27 mouse cellular contexts compared by ENCODE assay signal in genomic region chr2:173039041-173039440, GRCm38 (mm10). TPM values are rescaled to one million over a fixed set of nuclear protein-coding genes. Genes with fewer than 3 reads are reported as not detected.
A peak's percentile ranks its signal among the peaks of the same experiment; 100 is the strongest.
DNase-seq lines count a peak whose midpoint lies in the region; ATAC-seq and TF ChIP-seq lines count a peak whose summit lies in the region.
"Had no signal": no experiment of that assay in that cellular context is flagged by ENCODE, and none has a peak within 500 bp of the region (broad histone marks: within the 10 kb centered on the region; RNA-seq: fewer than 3 reads in every experiment).

No protein-coding gene starts in this region.

- H3K4me1 ChIP-seq in forebrain, embryonic 12.5 days: no peaks in the 10 kb centered on the region
- H3K4me1 ChIP-seq in forebrain, embryonic 16.5 days (replicated peaks; ENCODE audit: control insufficient read depth, insufficient read depth, low read length): no peaks in the 10 kb centered on the region
- H3K4me1 ChIP-seq in spleen, adult 2 months (ENCODE audit: control insufficient read depth, insufficient read depth, insufficient read length): peaks cover 40% of the 10 kb centered on the region; the same call in 1 of the 2 replicates
- H3K4me1 ChIP-seq in liver, embryonic 12.5 days: peaks cover 99% of the 10 kb centered on the region
- peaks cover 61% of the 10 kb centered on the region for H3K4me1 ChIP-seq in liver, postnatal 0 days (ENCODE audit: insufficient read depth)
- H3K4me1 ChIP-seq: limb, embryonic 15.5 days; lung, embryonic 15.5 days; neural tube, embryonic 12.5 days had no signal

- TF ChIP-seq EP300 in liver, postnatal 0 days (IDR thresholded peaks at IDR 0.05; ENCODE audit: low read depth): no peak

- H3K9ac ChIP-seq in forebrain, embryonic 12.5 days: no peak overlapping the region
- no peak overlapping the region for H3K9ac ChIP-seq in forebrain, embryonic 16.5 days (replicated peaks; ENCODE audit: low read depth, low read length)
- H3K9ac ChIP-seq in liver, embryonic 12.5 days: peak overlapping the region; percentile 49
- H3K9ac ChIP-seq in liver, postnatal 0 days (replicated peaks): peak overlapping the region; percentile 31; the same call in 1 of the 2 replicates
- H3K9ac ChIP-seq: embryonic facial prominence, embryonic 12.5 days; limb, embryonic 15.5 days; lung, embryonic 15.5 days; neural tube, embryonic 12.5 days; stomach, embryonic 15.5 days had no signal

- WGBS in forebrain, embryonic 12.5 days: 94% methylated on average over 4 of the region's 4 CpGs
- 94% methylated on average over 4 of the region's 4 CpGs for WGBS in forebrain, embryonic 16.5 days
- 53% methylated on average over 4 of the region's 4 CpGs for WGBS in spleen, adult 2 months
- WGBS in liver, embryonic 12.5 days (ENCODE audit: insufficient replicate concordance): 59% methylated on average over 4 of the region's 4 CpGs
- WGBS in liver, postnatal 0 days (ENCODE audit: insufficient replicate concordance): 75% methylated on average over 4 of the region's 4 CpGs

- no peak for ATAC-seq in forebrain, embryonic 12.5 days (ENCODE audit: low FRiP score)
- ATAC-seq in forebrain, embryonic 16.5 days: no peak
- ATAC-seq in liver, embryonic 12.5 days: no peak
- ATAC-seq in liver, postnatal 0 days: no peak
- no peak for ATAC-seq in megakaryocyte-erythroid progenitor cell, adult 5-6 weeks (replicated peaks; ENCODE audit: low FRiP score, low TSS enrichment, poor library complexity, severe bottlenecking)
- ATAC-seq: hindbrain, embryonic 16.5 days; intestine, postnatal 0 days; midbrain, embryonic 16.5 days had no signal

- H3K36me3 ChIP-seq in forebrain, embryonic 12.5 days (replicated peaks): peaks cover 17% of the 10 kb centered on the region
- peaks cover 6% of the 10 kb centered on the region for H3K36me3 ChIP-seq in forebrain, embryonic 16.5 days (ENCODE audit: control insufficient read depth, insufficient read depth)
- peaks cover 21% of the 10 kb centered on the region for H3K36me3 ChIP-seq in spleen, adult 2 months (ENCODE audit: control insufficient read depth, insufficient read depth, low read length)
- peaks cover 39% of the 10 kb centered on the region for H3K36me3 ChIP-seq in liver, embryonic 12.5 days
- peaks cover 19% of the 10 kb centered on the region for H3K36me3 ChIP-seq in liver, postnatal 0 days (replicated peaks; ENCODE audit: insufficient read depth, low read length)

- H3K27ac ChIP-seq in forebrain, embryonic 12.5 days: 0 out of 2 replicates have a peak overlapping the region, but pooled peaks have one; percentile 5
- no peak overlapping the region for H3K27ac ChIP-seq in forebrain, embryonic 16.5 days (ENCODE audit: low read length)
- H3K27ac ChIP-seq in spleen, adult 2 months (ENCODE audit: insufficient read depth, low read length): peak overlapping the region; percentile 59
- peak overlapping the region; percentile 99 for H3K27ac ChIP-seq in liver, embryonic 12.5 days
- H3K27ac ChIP-seq in liver, postnatal 0 days (ENCODE audit: low read depth): peak overlapping the region; percentile 92
- H3K27ac ChIP-seq: embryonic facial prominence, embryonic 12.5 days; limb, embryonic 10.5 days; limb, embryonic 15.5 days; lung, embryonic 15.5 days; neural tube, embryonic 12.5 days; stomach, embryonic 15.5 days had no signal

- H3K9me3 ChIP-seq in forebrain, embryonic 12.5 days: no peaks in the 10 kb centered on the region
- H3K9me3 ChIP-seq in forebrain, embryonic 16.5 days (ENCODE audit: control insufficient read depth, low read length): no peaks in the 10 kb centered on the region
- H3K9me3 ChIP-seq in liver, embryonic 12.5 days (replicated peaks): no peaks in the 10 kb centered on the region
- no peaks in the 10 kb centered on the region for H3K9me3 ChIP-seq in liver, postnatal 0 days (ENCODE audit: low read length)
- H3K9me3 ChIP-seq: embryonic facial prominence, embryonic 12.5 days; limb, embryonic 10.5 days; limb, embryonic 15.5 days; lung, embryonic 15.5 days; neural tube, embryonic 12.5 days; stomach, embryonic 15.5 days had no signal

- H3K4me2 ChIP-seq in forebrain, embryonic 12.5 days: no peak overlapping the region
- H3K4me2 ChIP-seq in forebrain, embryonic 16.5 days (ENCODE audit: low read length): no peak overlapping the region
- H3K4me2 ChIP-seq in liver, embryonic 12.5 days: peak overlapping the region; percentile 91
- peak overlapping the region; percentile 24; the same call in 1 of the 2 replicates for H3K4me2 ChIP-seq in liver, postnatal 0 days (ENCODE audit: low read depth, low read length)
- H3K4me2 ChIP-seq: embryonic facial prominence, embryonic 12.5 days; limb, embryonic 15.5 days; lung, embryonic 15.5 days; midbrain, embryonic 11.5 days; neural tube, embryonic 12.5 days; stomach, embryonic 15.5 days had no signal

- no peaks in the 10 kb centered on the region for H3K27me3 ChIP-seq in forebrain, embryonic 12.5 days
- no peaks in the 10 kb centered on the region for H3K27me3 ChIP-seq in forebrain, embryonic 16.5 days (replicated peaks; ENCODE audit: control insufficient read depth, insufficient read depth, low read length)
- no peaks in the 10 kb centered on the region for H3K27me3 ChIP-seq in spleen, adult 2 months (ENCODE audit: control insufficient read depth, insufficient read depth, low read length)
- H3K27me3 ChIP-seq in liver, embryonic 12.5 days (replicated peaks): no peaks in the 10 kb centered on the region
- H3K27me3 ChIP-seq in liver, postnatal 0 days (ENCODE audit: insufficient read depth, low read length): no peaks in the 10 kb centered on the region
- H3K27me3 ChIP-seq: embryonic facial prominence, embryonic 12.5 days; limb, embryonic 15.5 days; lung, embryonic 15.5 days; neural tube, embryonic 12.5 days; stomach, embryonic 15.5 days had no signal

- no peak for TF ChIP-seq POLR2A in spleen, adult 2 months (IDR thresholded peaks at IDR 0.05; ENCODE audit: low read depth, low read length)

- no peak for DNase-seq in spleen, adult 2 months (ENCODE audit: low read depth in 1 of 2, low spot score in 2 of 2)
- no peak for DNase-seq in spleen, postnatal 36 days (ENCODE audit: low spot score in 2 of 2)
- DNase-seq in liver, postnatal 0 days: no peak
- DNase-seq in adipocyte (ENCODE audit: low spot score): no peak
- DNase-seq: adrenal gland, postnatal 10 days; cerebellum, adult 11 months; cerebellum, adult 9-10 months; cerebellum, postnatal 36 days; gastrocnemius, postnatal 10 days; kidney, adult 9 months; kidney, postnatal 10 days; layer of hippocampus, adult 9-11 months; thymus, postnatal 36 days had no signal

- H3K4me3 ChIP-seq in forebrain, embryonic 12.5 days (replicated peaks): no peak overlapping the region
- H3K4me3 ChIP-seq in forebrain, embryonic 16.5 days (replicated peaks; ENCODE audit: low read length): no peak overlapping the region
- no peak overlapping the region for H3K4me3 ChIP-seq in spleen, adult 2 months (ENCODE audit: extremely low read depth, insufficient read depth, insufficient read length)
- H3K4me3 ChIP-seq in liver, embryonic 12.5 days: no peak overlapping the region
- H3K4me3 ChIP-seq in liver, postnatal 0 days (ENCODE audit: low read depth, low read length): no peak overlapping the region
- H3K4me3 ChIP-seq: embryonic facial prominence, embryonic 12.5 days; limb, embryonic 10.5 days; limb, embryonic 15.5 days; lung, embryonic 15.5 days; neural tube, embryonic 12.5 days; stomach, embryonic 15.5 days had no signal

- TF ChIP-seq CTCF in spleen, adult 2 months (IDR thresholded peaks at IDR 0.05; ENCODE audit: extremely low read depth, insufficient read depth, insufficient read length, insufficient replicate concordance): no peak
- no peak for TF ChIP-seq CTCF in liver, postnatal 0 days (IDR thresholded peaks at IDR 0.05; ENCODE audit: low read depth)

RNA-seq across cellular contexts. Expression of gene Rbm38, which starts 18.7 kb away (rescaled TPM):
- 65.0 and 67.6 TPM in 2 replicates for polyA plus RNA-seq in forebrain, embryonic 12.5 days (2016; fragmentation: Nextera tagmentation; extraction: Ambion mirVana)
- polyA plus RNA-seq in forebrain, embryonic 16.5 days (2015; fragmentation: Nextera tagmentation; extraction: Ambion mirVana): 23.3 and 23.4 TPM in 2 replicates
- polyA plus RNA-seq in spleen, adult 2 months (2012; rRNA removed): 663 and 724 TPM in 2 replicates
- 305 and 313 TPM in 2 replicates for polyA plus RNA-seq in liver, embryonic 12.5 days (2016; fragmentation: Nextera tagmentation; extraction: Ambion mirVana)
- 124 and 126 TPM in 2 replicates for polyA plus RNA-seq in liver, postnatal 0 days (2015; fragmentation: Nextera tagmentation; extraction: Ambion mirVana)
- 191 and 218 TPM in 2 replicates for total RNA-seq in megakaryocyte-erythroid progenitor cell, adult 5-6 weeks (2014; fragmentation: Nextera tagmentation)
- total RNA-seq in megakaryocyte-erythroid progenitor cell, adult 5-6 weeks (2017): 38.9 and 116 TPM in 2 replicates

RNA-seq across cellular contexts. Expression of gene Rae1, which starts 39.1 kb away (rescaled TPM):
- polyA plus RNA-seq in forebrain, embryonic 12.5 days (2016; fragmentation: Nextera tagmentation; extraction: Ambion mirVana): 122 and 132 TPM in 2 replicates
- 156 TPM in 2 replicates for polyA plus RNA-seq in forebrain, embryonic 16.5 days (2015; fragmentation: Nextera tagmentation; extraction: Ambion mirVana)
- 48.3 and 51.5 TPM in 2 replicates for polyA plus RNA-seq in spleen, adult 2 months (2012; rRNA removed)
- 117 and 119 TPM in 2 replicates for polyA plus RNA-seq in liver, embryonic 12.5 days (2016; fragmentation: Nextera tagmentation; extraction: Ambion mirVana)
- 40.0 and 41.5 TPM in 2 replicates for polyA plus RNA-seq in liver, postnatal 0 days (2015; fragmentation: Nextera tagmentation; extraction: Ambion mirVana)
- 142 and 149 TPM in 2 replicates for total RNA-seq in megakaryocyte-erythroid progenitor cell, adult 5-6 weeks (2014; fragmentation: Nextera tagmentation)
- total RNA-seq in megakaryocyte-erythroid progenitor cell, adult 5-6 weeks (2017): 79.4 and 102 TPM in 2 replicates

Comparison
In these comparisons a context has a peak if more than half of its experiments do, and no peak if none do; other contexts are left out.
1. H3K4me2 ChIP-seq: peak in liver, embryonic 12.5 days (single experiment) and liver, postnatal 0 days (single experiment); none in forebrain, embryonic 12.5 days (single experiment) and forebrain, embryonic 16.5 days (single experiment).
2. H3K9ac ChIP-seq: peak in liver, embryonic 12.5 days (single experiment) and liver, postnatal 0 days (single experiment); none in forebrain, embryonic 12.5 days (single experiment) and forebrain, embryonic 16.5 days (single experiment).